Mouse (Mus musculus): ENCODE data around the gene Nktr.

Gene Nktr

GRCm38 (mm10) chr9:121707801-121708200 is 11.2 kb upstream of the Nktr start:
- DNase-seq (ENCODE audit: low read depth, low spot score): no peak

- DNase-seq (ENCODE audit: low read depth, low spot score): no peak
Observed at GRCm38 (mm10) chr9:121708506-121709486, 10.2 kb upstream of the Nktr start.

- peak; percentile 98 for DNase-seq (ENCODE audit: low read depth, low spot score)
Observed at GRCm38 (mm10) chr9:121709898-121710583, 8.9 kb upstream of the Nktr start, which contains the start of gene Ss18l2. TSS of gene Ss18l2 (plus strand) at chr9:121710329.

- DNase-seq (ENCODE audit: low read depth, low spot score): no peak
Observed at GRCm38 (mm10) chr9:121710584-121710975, 8.4 kb upstream of the Nktr start.

- DNase-seq (ENCODE audit: low read depth, low spot score): no peak
Observed at GRCm38 (mm10) chr9:121717048-121717447, 1.9 kb upstream of the Nktr start.

- DNase-seq (ENCODE audit: low read depth, low spot score): no peak
Observed at GRCm38 (mm10) chr9:121718070-121718705, 781 bp upstream of the Nktr start.

GRCm38 (mm10) chr9:121719347-121720331 is 670 bp downstream of the Nktr start:
- DNase-seq (ENCODE audit: low read depth, low spot score): no peak

GRCm38 (mm10) chr9:121740490-121740889 is 21.5 kb downstream of the Nktr start:
- no peak for DNase-seq (ENCODE audit: low read depth, low spot score)

GRCm38 (mm10) chr9:121741168-121741567 is 22.2 kb downstream of the Nktr start:
- DNase-seq (ENCODE audit: low read depth, low spot score): no peak

- no peak for DNase-seq (ENCODE audit: low read depth, low spot score)
Observed at GRCm38 (mm10) chr9:121744051-121744450, 25.1 kb downstream of the Nktr start.

- no peak for DNase-seq (ENCODE audit: low read depth, low spot score)
Observed at GRCm38 (mm10) chr9:121752774-121753173, 33.8 kb downstream of the Nktr start.

GRCm38 (mm10) chr9:121754624-121755023 is 35.7 kb downstream of the Nktr start:
- DNase-seq (ENCODE audit: low read depth, low spot score): no peak

GRCm38 (mm10) chr9:121756785-121757184 is 37.8 kb downstream of the Nktr start:
- DNase-seq (ENCODE audit: low read depth, low spot score): no peak

- no peak for DNase-seq (ENCODE audit: low read depth, low spot score)
Observed at GRCm38 (mm10) chr9:121757432-121757831, 38.5 kb downstream of the Nktr start.

- no peak for DNase-seq (ENCODE audit: low read depth, low spot score)
Observed at GRCm38 (mm10) chr9:121757835-121758814, 39.2 kb downstream of the Nktr start.

- DNase-seq (ENCODE audit: low read depth, low spot score): peak; percentile 52
Observed at GRCm38 (mm10) chr9:121759091-121760081, 40.4 kb downstream of the Nktr start, which contains the start of gene Zfp651. TSS of gene Zfp651 (plus strand) at chr9:121759330.

GRCm38 (mm10) chr9:121760271-121761090 is 41.5 kb downstream of the Nktr start:
- DNase-seq (ENCODE audit: low read depth, low spot score): no peak

Data from brain, embryonic 18.5 days (tissue).